Mouse (Mus musculus) bone marrow macrophage, adult 2 months (primary cell): Measurements from ENCODE around the gene Lypd6b. TPM values are rescaled to one million over a fixed set of nuclear protein-coding genes. Genes with fewer than 3 reads are reported as not detected.
A peak's percentile ranks its signal among the peaks of the same experiment; 100 is the strongest.

Experiments
- H3K27ac ChIP-seq: 2 replicates; pipeline ENCODE4 v1.5.1; 2012; ENCODE audit warnings: low read depth, low read length; ENCODE audit not compliant: insufficient read depth
- H3K4me1 ChIP-seq: 2 replicates; pipeline ENCODE4 v1.6.1; 2012; ENCODE audit warnings: low read length; ENCODE audit not compliant: control insufficient read depth, insufficient read depth
- H3K4me3 ChIP-seq: 2 replicates; pipeline ENCODE4 v1.5.1; 2012; ENCODE audit warnings: mild to moderate bottlenecking, low read length, moderate library complexity; ENCODE audit not compliant: insufficient read depth
- CTCF ChIP-seq: IDR thresholded peaks from 2 replicates; pipeline ENCODE4 v1.5.1; 2012; ENCODE audit warnings: low read depth, mild to moderate bottlenecking, low read length, moderate library complexity
- POLR2A ChIP-seq: IDR thresholded peaks from 2 replicates; pipeline ENCODE4 v1.6.1; 2012; ENCODE audit warnings: mild to moderate bottlenecking, low read depth, low read length, borderline replicate concordance
- polyA plus RNA-seq: library from polyadenylated mRNA; stranded (reverse); fragments of >200 nt; gene quantifications from 2 replicates; pipeline ENCODE4 v1.2.4, GENCODE M21; 2012; ENCODE audit not compliant: missing spikeins, insufficient read depth, insufficient read length

Gene Lypd6b
- polyA plus RNA-seq, 1 experiment = not detected

- TF ChIP-seq CTCF (no peak), POLR2A (no peak)
- H3K4me3 ChIP-seq = no peak overlapping the region
- no peak overlapping the region for H3K27ac ChIP-seq
- peaks cover 8% of the 10 kb centered on the region for H3K4me1 ChIP-seq
Observed at GRCm38 (mm10) chr2:49768916-49769315, 18.6 kb upstream of the Lypd6b start.

DNA sequence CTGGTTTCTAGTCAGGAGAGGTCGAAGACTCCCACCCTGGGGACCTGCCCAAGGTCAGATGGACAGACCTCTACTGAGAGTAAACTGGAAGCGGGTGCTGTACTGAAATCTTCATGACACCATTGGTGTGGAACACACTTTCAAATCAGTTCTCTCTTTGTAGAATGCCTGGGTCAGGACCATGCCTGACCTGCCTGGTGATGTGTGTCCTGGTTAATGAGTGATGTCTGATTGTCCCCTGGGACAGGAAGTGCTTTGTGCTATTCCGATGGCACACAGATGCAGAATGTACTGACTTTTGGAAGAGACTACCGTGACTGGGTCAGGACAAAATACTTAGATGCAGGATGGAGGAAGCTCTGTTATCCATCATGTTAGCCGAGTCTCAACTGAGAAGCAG, 17.0 kb upstream of the Lypd6b start:
- no peak for TF ChIP-seq POLR2A
- no peak for TF ChIP-seq CTCF
- Histone ChIP-seq H3K4me3 (no peak overlapping the region), H3K4me1 (peaks cover 10% of the 10 kb centered on the region), H3K27ac (no peak overlapping the region)

DNA sequence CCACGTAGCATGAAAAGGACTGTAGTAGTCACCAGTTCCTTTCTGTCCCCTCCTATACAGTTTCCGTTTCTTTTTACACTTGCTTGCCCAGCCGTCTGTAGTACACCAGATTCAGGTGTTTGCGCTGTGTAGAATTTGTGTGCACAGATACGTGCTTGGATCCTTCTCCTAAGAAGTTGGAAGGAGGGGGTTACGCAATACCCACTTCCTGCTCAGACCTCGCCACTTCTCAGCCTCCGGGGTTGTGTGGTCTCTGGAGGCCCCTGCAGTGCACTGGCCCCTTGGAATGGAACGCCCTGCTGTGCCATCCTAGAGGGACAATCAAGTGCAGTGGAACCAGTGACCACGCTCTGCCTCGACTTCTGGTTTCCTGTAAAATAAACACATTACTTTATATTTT, 16.3 kb upstream of the Lypd6b start:
- Histone ChIP-seq H3K4me1 (peaks cover 10% of the 10 kb centered on the region), H3K27ac (no peak overlapping the region), H3K4me3 (peak overlapping the region; percentile 45)
- no peak for TF ChIP-seq CTCF
- no peak for TF ChIP-seq POLR2A

DNA sequence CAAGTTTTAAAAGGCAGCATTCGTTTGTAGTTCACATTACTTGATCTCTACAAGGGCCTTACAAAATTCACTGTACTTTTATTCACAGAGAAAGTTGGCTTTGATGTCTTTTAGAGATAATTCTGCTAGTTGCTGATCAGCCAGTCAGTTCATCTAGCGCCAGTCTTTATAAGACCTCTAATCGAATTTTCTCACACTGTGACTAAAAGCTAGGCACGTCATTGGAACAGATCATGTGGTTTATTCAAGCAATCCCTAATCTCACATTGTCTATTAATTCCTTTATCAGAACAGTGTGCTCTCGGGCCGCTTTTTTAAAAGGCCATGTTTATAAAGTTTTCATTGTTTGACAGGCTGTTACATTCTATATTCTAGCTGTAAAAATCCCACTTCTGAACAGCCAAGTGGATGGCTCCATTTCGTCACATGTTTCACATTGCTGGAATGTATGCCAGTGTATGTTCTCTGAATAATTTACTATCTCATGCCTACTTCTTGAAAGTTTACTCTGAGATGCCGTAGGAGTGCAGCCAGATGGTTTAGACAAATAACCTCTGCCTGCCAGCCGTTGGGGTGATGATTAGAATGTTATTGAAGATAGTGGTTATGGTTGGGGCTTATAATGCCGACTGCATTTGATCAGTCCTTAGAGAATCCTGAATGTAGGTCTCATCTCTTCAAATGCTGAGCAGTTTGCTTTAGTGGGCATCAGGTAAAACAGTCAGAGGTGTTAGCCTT, 14.1 kb upstream of the Lypd6b start:
- TF ChIP-seq POLR2A (no peak), CTCF (no peak)
- no peak overlapping the region for H3K27ac ChIP-seq
- peaks cover 10% of the 10 kb centered on the region for H3K4me1 ChIP-seq
- H3K4me3 ChIP-seq = no peak overlapping the region

DNA sequence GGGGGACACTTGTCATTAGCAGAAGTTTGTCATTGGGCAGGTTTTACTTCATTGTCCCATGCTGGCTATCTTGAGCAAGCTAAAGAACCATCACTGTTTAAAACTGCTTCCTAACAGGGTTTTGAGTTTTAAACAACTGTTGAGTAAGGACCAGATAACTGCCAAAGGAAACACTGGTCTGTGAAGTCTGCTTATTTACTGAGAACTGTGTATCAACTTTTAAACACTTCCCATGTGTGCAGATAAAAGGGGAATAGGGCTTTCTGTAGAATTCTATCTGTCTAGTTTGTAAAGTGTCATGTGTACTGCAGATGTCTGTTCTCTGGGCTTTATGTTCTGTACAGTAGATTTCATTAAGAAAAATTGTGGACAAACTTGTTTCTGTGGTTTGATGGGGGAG, 13.3 kb upstream of the Lypd6b start:
- TF ChIP-seq CTCF = no peak
- TF ChIP-seq POLR2A = no peak
- Histone ChIP-seq H3K27ac (no peak overlapping the region), H3K4me1 (peaks cover 10% of the 10 kb centered on the region)

DNA sequence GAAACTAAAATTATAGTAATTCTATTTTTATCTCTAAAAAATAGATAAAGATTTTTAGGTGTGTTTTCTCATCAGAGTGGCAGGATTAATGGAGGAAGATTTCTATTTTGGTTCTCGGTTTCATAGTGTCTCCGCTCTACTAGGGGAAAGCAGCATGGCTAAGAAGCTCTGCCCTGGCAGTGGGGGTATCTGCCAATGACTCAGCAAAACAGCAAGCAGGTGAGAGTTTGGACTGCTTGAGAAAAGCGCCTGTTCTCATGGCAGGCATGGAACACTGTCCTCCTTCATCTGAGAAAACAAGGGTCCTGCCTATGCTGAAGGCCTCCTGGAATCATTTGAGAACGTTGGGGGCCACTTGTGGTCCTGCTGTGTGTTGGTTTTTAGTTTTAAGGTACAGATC, 12.3 kb upstream of the Lypd6b start:
- Histone ChIP-seq H3K4me3 (no peak overlapping the region), H3K4me1 (peaks cover 6% of the 10 kb centered on the region), H3K27ac (no peak overlapping the region)
- TF ChIP-seq POLR2A (no peak), CTCF (no peak)

More for the DNA sequence above, 13.3 kb upstream of the Lypd6b start:
- H3K4me3 ChIP-seq = no peak overlapping the region

DNA sequence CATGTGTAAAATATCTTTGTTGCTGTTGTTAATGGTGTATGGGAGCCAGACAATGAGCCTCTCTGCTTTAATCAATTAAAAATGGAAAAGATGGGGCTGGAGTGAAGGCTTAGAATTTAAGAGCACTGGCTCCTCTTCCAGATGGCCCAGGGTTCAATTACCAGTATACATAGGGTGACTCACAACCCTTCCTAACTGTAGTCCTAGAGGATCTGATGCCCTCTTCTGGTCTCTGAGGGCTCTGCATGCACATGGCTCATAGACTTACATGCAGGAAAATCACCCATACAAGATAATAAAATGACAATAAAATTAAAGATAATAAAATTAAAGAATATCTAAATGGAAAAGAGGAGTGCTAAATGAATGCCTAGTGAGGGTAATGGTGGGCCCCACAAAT, 11.8 kb upstream of the Lypd6b start:
- no peak overlapping the region for H3K4me3 ChIP-seq
- TF ChIP-seq POLR2A (no peak), CTCF (no peak)
- H3K4me1 ChIP-seq = peaks cover 4% of the 10 kb centered on the region
- H3K27ac ChIP-seq = no peak overlapping the region

DNA sequence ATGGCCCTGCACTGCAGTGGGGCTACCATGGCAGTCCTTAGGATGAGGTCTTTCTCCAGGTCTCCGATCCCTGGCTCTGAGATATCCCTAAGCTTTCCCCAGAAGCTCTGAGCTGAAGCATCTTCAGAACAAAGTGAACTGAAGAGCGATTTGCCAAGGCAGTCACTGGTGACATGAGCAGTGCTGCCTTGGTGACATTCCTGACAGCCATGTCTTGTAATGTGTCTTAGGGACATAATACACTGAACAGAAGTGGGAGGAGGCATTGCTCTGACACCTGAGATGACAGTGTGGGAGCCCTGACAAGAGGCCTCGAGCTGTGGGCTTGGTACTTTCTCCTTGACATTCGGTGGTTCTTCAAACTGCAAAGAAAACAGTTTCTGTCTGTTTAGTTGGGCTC, 11.1 kb upstream of the Lypd6b start:
- H3K4me3 ChIP-seq = no peak overlapping the region
- peaks cover 3% of the 10 kb centered on the region; the same call in 1 of the 2 replicates for H3K4me1 ChIP-seq
- no peak overlapping the region for H3K27ac ChIP-seq
- TF ChIP-seq CTCF (no peak), POLR2A (no peak)

DNA sequence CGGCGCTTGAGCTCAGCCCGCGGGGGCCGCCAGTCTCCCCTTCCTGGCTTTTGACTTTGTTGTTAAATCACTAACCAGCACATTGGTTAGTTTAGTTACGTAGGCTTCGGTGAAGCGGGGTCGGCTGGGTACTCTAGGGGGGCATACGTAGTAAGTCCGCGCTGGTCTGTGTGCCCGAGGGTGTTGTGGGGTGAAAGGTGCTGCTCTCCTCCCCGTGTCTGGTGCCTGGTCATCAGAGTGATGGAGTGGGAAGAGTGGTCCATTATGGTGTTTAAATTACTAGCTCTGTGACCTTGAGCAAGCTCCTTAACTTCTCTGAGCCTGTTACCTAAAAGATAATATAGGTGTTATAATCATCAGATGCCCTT, 547 bp downstream of the Lypd6b start:
- TF ChIP-seq CTCF = no peak
- TF ChIP-seq POLR2A = no peak
- H3K4me1 ChIP-seq = no peaks in the 10 kb centered on the region
- H3K27ac ChIP-seq = no peak overlapping the region
- H3K4me3 ChIP-seq = peak overlapping the region; percentile 23; the same call in 1 of the 2 replicates

GRCm38 (mm10) chr2:49788643-49789042, 1.2 kb downstream of the Lypd6b start:
- Histone ChIP-seq H3K4me3 (no peak overlapping the region), H3K27ac (no peak overlapping the region), H3K4me1 (no peaks in the 10 kb centered on the region)
- no peak for TF ChIP-seq POLR2A
- TF ChIP-seq CTCF = no peak
